Mouse (Mus musculus) MN1 (cell line): ENCODE results near the gene Pde1a.
"Not testable (repeated sequence)": the region's sequence is repeated elsewhere in the genome, so short reads cannot be mapped to it uniquely, and the experiment has no call there.

ENCODE experiments used
- DNase-seq: peaks from one replicate; pipeline ENCODE4 v3.0.0-alpha.2; 2016; ENCODE audit warnings: low spot score

Pde1a gene

DNA sequence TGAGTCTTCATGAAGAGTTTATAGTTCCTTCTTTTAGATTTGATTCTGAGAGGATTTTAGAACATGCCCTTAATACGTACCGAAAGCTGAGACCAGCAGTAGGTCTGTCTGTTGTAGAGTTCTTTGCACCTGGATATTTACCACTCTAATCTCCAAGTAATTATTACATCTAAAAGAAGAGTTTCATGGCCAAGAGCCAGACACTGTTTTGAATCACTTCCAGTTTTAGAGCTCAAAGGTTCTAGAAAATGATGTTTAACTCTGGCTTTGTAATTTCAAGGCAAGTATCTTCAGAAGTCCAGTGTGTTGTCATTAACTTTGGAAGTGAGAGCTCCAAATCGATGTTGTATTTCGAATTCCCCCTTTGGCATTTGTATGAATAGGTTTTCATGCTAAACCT, 167.8 kb downstream of the Pde1a start:
- DNase-seq: no peak

DNA sequence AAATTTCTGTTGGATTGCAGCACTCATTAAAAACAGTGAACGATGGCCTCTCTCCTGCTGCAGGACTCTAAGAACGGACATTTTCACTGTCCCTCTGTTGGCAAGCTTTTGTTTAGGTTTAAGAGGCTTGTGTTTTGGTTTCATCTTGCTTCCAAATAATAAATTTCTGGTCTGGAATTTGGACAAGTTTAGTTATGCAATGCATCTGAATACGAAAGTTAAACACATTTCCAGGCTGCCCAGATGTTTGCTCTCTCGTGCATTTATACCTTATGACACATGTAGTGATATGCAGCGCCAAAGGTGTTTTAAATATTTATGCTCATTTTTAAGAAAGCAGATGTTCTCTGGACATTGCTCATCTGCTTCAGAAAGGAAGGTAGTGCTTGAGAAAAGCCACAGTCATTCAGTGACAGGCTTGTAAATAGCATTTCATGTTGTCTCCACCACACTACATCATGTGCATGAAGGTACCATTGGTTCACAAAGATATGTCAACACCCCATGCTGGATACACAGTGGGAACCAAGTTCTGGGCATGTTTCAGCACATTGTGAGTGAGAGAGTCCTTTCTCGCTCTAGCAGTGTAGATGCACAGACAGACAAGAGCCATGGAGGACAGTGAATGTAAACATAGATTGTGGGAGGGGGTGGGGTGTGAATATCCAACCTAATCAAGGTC, 171.5 kb downstream of the Pde1a start:
- DNase-seq: no peak

DNA sequence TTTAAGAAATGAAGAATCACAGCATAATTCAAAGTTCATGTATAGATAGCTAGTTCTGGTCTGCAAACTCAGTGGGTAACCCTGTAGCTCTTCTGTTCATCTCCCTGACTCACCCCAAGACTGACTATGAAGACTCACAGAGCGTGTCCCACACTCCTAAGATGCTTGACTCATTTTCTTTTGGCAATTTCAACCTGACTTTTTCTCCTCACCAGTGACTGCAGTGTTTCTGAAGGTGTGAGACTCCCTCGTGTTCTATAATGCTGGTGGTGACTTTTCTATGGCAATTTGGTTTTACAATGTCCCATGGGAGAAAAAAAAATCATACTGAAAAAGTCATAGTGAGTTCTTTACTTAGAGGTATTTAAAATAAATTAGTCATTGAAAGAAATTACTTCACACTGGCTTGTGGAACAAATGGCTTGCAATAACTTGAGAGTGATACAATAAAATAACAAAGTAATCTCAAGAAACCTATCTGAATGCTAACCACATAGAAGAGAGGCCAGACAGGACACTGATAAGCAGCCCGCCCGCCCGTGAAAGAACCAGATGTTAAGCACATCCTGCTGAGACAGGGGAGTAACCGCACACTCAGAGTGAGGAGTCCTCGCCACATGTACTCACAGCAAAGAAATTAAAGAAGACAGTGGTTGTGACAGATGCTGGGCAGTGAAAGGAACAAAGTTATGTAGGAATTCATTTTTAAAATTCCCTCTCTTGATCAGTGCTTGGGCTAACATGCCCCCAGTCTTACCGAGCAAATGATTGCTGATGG, 183.2 kb downstream of the Pde1a start:
- no peak for DNase-seq

DNA sequence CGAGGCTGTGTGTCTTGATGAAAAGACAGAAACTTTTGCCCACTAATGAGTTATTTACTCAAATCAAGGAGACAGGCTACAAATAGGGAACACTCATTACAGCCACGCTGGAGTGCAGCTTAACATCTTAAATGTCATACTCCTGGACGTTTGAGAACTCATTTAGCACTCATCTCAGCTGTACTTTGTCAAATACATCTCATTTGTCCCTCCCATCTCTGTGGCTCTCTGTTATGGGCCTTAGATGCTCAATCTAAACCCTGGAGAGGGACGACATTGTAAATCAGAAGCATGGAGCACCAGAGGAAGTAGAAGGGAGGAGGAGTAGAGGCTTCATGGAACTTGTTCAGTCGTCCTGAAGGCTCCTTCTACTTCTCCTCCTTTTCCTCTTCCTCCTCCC, 194.6 kb downstream of the Pde1a start:
- no peak for DNase-seq

DNA sequence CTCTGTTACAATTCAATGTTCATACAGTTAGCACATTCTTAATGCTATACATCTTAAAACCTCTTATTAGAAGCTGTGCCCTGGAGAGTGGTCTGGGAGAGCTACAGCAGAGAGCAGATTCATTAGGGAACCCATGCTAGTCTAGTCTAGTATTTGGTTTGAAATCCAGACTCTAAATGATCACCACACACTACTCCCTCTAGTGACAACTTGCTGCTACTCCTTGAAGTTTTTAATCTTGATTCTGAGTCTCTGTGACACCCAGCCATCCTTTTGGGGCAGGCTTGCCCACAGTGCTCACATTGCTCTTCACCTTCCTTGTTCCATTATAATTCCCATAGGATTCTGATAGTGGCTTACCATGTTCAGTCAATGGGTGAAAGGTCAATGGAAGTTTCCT, 206.9 kb downstream of the Pde1a start:
- DNase-seq: no peak

DNA sequence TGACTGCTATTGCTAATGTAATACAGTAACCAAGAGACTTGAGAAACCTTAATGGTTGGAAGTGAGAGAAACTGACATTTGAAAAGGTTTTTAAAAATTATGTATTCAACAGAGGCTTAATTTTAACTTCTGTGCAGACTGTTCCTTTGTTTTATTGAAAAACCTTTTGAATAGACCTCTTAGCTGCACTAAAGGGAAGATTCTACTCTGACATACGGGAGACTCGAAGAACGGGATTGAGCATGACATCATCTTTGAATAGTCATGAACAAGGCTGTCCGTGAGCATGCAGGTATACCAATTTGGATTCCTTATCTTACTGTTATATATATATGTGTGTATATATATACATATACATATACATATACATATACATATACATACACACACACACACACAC, 207.9 kb downstream of the Pde1a start:
- no peak for DNase-seq

DNA sequence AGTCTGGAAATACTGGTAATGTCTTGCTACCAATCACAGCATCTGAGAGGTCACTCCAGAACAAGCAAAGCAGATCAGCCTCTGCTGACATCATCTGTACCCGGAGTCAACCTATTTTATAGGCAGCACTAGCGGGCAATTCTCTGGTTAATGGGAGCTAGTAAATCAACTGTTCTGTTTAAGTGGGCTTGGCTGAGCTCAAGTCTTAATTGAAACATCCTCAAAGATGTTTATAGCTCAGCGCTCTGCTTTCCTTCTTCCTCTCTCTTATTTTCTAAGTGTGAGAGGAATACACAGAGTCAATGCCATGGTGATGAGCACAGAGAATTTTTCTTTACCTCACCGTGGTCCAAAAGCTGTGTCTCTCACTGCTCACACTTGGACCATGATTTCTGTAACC, 208.8 kb downstream of the Pde1a start:
- DNase-seq: no peak

DNA sequence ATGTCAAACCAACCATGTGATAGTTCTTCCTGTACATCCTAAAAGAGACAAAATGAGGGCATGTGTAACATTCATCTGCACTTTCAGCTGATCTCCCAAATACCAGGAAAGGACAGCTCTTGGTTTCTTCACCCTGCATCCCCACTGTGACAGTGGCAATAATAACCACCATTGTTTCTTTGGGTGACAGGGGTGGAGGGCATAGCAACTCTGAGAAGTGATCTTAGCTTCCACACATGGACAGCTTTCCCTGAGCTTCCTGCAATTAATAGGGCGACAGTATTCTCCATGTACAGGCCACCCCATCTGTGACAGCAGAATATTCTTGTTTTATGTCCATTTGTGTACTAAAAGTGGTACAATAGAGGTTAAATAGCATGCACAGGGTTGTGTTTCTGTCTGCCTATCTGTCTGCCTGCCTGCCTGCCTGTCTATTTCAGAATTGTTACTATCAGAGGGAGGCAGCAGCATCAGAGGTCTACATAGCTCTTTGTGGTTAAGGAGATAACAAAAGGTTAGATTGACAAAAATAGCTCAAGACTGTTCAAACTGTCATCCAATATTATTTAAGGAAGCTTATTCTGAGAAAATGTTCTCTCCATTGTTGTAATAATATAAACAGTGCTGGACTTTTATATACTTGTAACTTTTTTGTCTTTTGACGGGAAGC, 227.3 kb downstream of the Pde1a start:
- no peak for DNase-seq

DNA sequence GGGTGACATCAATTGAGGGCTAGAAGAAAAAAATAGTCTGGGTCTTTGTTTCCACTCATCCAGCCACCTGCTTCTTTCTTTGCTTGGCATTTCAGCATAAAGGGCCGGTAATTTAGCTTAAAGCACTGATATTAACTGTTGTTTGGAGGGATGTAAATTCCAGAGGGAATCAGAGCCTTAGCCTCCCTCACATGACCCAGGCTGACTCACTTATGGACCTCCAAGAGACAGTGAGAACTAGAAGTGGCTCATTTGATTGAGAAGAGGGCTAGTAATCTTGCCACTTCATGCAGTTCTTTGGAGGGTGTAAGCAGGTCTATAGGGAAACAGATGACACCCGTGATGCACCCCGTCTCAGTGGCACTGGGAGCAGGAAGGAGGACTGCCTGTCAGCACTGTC, 230.7 kb downstream of the Pde1a start:
- DNase-seq: no peak

DNA sequence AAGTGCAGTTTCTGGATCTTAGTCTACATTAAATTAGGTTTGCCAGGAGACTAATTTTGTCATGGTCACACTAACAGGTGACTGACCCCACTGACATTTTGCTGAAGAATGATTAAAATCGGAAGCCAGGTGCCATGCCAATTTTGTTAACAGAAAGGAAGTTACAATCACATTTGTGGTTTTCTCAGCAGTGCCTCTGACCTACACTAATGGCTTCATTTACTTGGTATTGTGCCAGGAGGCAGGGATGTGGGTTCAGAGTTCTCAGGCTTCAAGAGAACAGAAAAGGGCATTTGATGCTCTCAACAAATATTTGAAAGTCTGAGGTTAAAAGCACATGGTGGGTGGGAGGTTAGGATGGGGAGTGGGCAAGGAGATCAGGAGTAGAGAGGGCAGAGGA, 236.4 kb downstream of the Pde1a start:
- DNase-seq: no peak

DNA sequence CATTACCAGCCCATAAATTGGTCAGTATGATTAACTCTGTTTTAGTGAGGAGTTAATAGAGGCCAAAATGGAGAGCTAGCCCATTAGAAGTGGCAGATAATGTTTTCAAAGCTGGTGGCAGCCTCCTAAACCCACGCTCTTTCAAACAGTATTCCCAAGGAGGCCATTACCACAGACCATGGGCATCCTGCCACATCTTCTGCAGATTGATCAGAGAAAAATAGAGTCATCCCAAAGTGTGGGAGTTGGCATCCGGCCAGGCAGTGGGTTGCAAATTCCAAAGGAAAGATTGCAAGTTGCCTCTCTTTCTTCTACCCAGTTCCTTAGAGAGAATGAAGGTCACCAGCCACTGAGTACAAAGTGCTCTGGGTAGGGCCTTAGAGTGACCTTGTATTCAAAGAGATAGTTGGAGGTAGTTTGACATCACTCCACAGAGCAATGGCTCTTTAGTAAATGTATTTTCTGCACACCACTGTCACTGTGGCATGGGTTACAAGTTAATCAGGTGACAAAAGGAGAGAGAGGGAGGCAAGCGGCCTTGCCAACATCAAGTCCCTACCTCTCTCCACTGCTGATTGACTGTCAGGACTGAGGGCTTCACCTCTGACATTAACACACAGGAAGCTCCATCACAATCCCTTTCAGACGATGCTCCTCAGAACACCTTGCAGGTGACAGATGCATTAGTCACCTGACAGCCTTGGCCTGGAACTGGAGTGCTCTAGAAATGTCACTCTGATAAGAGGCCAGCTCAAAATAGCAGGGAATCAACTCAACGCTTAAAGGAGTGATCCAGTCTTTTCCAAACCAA, 237.3 kb downstream of the Pde1a start:
- no peak for DNase-seq

DNA sequence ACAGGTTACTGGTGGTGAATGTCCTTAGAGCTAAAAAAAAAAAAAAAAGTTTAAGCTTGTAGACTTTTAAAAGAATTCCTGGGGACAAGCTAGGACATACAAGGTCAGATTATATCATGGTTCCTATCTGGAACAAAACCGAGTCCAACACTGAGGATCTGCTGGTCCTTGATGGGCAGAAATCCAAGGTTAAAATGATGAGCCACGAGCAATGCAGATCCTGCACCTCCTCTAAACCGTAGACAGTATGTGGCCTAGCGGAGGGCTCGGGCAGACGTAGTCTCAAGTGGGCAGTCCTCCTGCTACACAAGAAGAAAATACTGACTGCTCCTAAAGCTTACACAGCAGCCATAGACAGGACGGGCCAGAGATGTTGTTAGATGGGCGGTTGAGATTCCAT, 238.5 kb downstream of the Pde1a start:
- DNase-seq: no peak

DNA sequence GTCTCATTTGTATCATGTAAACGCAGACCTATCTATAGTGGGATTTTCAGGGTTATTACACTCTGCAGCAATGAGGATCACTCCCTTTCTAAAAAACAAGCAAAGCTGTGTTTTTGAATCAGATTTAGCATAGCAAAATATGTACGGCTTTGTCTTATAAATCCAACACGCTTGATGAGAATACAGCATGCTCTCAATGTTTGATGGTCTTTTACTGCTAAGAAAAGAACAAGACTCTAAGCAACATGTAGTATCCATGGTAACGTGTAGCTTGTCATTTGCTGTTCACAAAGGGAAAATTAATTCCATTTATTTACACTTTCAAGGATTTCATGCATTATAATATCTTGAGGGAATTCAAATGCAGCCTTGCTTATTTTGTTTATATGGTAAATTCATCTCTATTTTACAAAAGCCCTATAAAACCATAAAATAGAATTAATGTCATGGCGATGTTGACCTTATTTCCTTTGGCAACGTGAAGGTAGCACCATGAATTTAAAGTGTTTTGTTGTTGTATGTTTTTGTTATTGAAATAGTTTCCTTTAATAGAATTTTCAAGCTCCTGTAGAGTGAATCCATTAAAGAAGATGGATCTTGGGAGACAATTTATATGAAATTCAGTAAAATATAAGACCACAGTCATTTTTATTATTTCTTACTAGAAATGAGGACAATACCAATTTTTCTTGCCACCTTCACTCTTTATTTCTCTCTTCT, 245.5 kb downstream of the Pde1a start:
- DNase-seq: no peak

DNA sequence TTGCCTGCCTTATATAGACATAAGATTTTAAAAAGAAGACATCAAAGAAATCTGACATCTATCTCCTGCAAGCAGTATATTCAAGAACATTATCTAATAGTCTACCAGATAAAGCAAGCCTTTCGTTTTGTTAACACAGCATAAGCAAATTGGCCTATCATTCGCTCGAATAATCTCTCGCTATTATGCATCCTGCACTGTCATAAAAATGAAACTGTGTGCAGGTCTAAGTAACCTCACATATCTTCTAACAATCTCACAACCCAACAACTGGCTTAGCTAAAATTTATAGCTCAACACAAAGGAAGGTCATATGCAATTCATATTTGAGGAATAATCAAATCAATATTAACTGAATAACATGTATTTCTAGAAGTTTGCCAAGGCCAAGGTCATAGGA, 246.0 kb downstream of the Pde1a start:
- DNase-seq: no peak

DNA sequence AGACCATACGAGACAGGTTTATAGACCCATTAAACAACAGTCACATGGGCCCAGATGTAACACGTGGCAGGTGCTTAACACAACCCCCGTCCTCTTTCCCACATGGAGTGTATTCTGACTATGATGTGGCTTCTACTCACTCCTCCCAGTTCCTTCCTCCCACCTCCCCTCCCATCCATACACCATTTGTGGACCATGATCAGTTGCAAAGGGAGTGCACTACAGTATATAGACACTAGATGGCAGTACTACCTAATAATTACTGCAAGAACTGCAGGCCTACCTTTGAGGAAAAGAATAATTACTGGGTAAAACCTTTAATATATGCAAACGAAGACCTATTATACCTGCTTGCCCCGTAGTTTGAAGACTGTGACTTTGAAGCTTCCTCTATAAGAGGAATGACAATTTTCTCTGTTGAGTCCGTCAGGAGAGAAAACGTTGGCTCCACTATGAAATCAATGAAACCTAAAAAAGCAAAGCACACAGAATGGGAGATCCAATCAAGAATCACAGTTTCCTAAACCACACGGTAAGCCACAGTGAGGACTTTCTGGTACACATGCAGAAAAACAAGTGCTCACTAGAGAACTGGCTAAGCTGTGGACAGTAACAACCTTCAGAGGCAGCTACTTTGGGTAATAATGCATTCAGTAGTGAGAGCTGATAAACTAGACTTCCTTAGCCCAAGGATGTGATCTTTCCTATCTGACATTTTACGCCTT, 263.8 kb downstream of the Pde1a start:
- peak; percentile 53 for DNase-seq

DNA sequence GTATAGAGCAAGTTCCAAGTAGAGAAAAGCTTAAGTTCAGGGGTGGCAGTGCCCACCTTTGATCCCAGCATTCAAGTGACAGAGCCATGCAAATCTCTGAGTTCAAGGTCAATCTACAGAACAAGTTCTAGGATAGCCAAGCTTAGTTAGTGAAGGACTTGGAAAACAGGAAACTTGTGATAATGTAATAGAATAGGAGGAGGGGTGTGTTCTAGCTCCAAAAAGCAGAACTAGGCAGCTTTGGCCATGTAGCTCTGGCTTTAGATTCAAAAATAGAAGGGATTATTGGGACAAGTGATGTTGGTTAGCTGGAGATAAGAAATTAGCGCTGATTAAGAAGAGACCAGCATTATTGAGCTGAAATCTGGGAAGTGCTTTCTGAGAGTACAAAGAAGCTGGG, 272.4 kb downstream of the Pde1a start:
- DNase-seq: no peak

DNA sequence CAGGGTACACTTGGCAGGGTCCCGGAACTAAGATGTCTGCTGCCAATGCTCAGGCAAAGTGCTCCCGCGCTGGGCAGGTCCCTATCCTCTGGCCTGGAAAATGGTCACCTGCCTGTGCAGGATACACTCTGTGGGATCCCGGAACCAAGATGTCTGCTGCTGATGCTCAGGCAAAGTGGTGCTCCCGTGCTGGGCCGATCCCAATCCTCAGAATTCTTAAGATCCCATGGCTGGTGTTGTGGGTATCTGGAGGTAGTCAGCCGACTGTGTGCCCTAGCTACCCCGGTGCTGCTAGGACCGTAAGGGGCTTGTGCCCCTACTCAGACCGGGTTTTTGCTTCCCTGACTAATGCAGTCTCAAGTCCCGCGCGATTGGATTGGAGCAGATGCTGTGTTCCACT, 281.9 kb downstream of the Pde1a start:
- not testable (repeated sequence) for DNase-seq

DNA sequence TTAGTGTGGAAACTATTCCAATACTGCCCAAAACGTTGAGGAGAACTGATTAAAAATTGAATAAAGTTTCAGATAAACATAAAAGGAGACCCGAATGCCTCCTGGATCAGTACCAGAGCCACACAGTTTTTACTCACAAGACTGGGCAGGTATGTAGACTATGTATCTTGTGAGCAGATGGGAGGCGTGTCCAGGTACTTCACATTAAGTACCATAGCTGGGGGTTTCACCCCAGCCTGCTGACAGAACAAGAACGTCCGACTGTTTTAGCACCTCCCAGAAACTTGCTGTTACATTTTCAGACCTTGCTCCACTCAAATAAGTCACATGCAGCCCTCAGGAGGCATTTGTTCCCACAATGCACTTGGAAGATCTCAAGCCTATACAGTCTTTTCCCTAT, 289.7 kb downstream of the Pde1a start:
- no peak for DNase-seq

DNA sequence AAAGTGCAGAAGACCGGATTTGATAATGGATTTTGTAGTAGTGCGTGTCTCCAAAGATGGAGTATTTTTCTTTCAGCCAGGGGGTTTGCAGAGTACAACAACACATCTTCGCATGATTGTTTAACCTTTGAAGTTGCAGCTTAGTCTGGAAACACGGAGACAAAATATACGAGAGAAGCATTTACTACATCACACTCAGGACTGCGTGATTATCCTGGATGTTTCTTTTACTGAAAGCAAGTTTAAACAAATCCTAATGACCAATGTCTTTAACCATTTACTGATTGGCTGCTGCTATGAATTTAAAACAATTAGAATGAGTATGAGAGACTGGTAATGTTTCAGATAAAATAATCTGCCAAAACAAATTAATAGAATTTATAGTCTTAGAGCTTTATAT, 290.2 kb downstream of the Pde1a start:
- DNase-seq: no peak

DNA sequence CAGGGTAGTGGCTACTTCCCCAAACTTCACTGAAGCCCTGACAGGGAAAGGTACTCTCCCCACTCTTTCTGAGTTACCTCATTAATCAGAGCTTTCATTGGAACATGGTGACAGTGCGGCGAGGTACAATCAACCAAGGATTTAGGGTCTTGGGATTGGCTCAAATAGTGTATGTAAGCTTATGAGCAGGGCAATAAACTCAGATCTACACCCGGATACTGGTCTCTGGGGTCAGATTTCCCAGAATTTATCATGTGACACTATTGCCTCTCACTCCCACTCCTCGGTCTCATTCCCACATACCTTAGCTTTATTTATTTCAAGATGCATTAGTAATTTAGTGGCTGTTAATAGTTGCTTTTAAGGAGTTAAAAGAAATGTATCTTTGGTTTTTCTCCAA, 303.4 kb downstream of the Pde1a start:
- no peak for DNase-seq

DNA sequence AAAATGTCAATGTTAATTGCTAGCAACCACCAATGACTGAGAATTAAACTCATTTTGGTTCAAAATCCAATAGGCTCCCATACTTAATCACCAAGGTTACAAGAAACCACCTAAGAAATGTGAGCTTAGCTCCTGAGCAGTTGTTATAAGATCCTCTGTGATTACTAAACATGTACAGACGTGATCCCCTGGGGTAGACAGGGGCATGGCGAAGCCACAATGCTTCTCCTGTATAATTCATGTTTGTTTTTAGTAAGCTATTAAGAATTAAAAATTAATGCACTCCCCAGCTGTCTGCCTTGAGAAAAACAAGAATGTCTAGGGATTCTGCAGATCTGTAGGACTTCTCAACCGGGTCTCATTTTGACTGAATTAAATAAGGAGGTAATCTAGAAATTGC, 309.7 kb downstream of the Pde1a start:
- DNase-seq: no peak
